ENCODE assay signal across 8 mouse cellular contexts in genomic region chr4:138454571-138455140, GRCm38 (mm10). TPM values are rescaled to one million over a fixed set of nuclear protein-coding genes. Genes with fewer than 3 reads are reported as not detected.
DNase-seq lines count a peak whose midpoint lies in the region; ATAC-seq and TF ChIP-seq lines count a peak whose summit lies in the region.

No protein-coding gene starts in this region.

- no peaks in the 10 kb centered on the region for H3K9me3 ChIP-seq in forebrain, embryonic 12.5 days
- no peaks in the 10 kb centered on the region for H3K9me3 ChIP-seq in lung, embryonic 14.5 days (ENCODE audit: low read depth, low read length)

- peaks cover 78% of the 10 kb centered on the region for H3K27me3 ChIP-seq in forebrain, embryonic 12.5 days
- H3K27me3 ChIP-seq in lung, embryonic 14.5 days (ENCODE audit: insufficient read depth, low read length), result peaks cover 20% of the 10 kb centered on the region

- peaks cover 57% of the 10 kb centered on the region for H3K4me1 ChIP-seq in forebrain, embryonic 12.5 days
- no peaks in the 10 kb centered on the region; the same call in 1 of the 2 replicates for H3K4me1 ChIP-seq in lung, embryonic 14.5 days (ENCODE audit: insufficient read depth)

- peak overlapping the region; percentile 90 for H3K9ac ChIP-seq in forebrain, embryonic 12.5 days
- H3K9ac ChIP-seq in lung, embryonic 14.5 days, result peak overlapping the region; percentile 77

- no peaks in the 10 kb centered on the region for H3K36me3 ChIP-seq in forebrain, embryonic 12.5 days (replicated peaks)
- H3K36me3 ChIP-seq in lung, embryonic 14.5 days (ENCODE audit: insufficient read depth), result no peaks in the 10 kb centered on the region

- peak overlapping the region; percentile 96 for H3K4me2 ChIP-seq in forebrain, embryonic 12.5 days
- H3K4me2 ChIP-seq in lung, embryonic 14.5 days, result peak overlapping the region; percentile 94

- no peak for TF ChIP-seq CTCF in lung, embryonic 14.5 days (IDR thresholded peaks at IDR 0.05; ENCODE audit: low read depth)

- H3K27ac ChIP-seq in forebrain, embryonic 12.5 days, result peak overlapping the region; percentile 90
- peak overlapping the region; percentile 78 for H3K27ac ChIP-seq in lung, embryonic 14.5 days (ENCODE audit: low read depth)

- 1% methylated on average over 50 of the region's 78 CpGs for WGBS in forebrain, embryonic 12.5 days
- WGBS in lung, embryonic 14.5 days, result under 1% methylated on average over 61 of the region's 78 CpGs

- intact Hi-C loops in heart, postnatal 25 days (cut with DNase I), result no loop called here

- H3K4me3 ChIP-seq in forebrain, embryonic 12.5 days (replicated peaks), result peak overlapping the region; percentile 85
- H3K4me3 ChIP-seq in lung, embryonic 14.5 days (ENCODE audit: low read depth, low read length), result peak overlapping the region; percentile 79

- DNase-seq in Muller cell, postnatal 12 days (ENCODE audit: inconsistent ontology term), result peak; percentile 82
- peak; percentile 88 for DNase-seq in brain, adult 2 months (ENCODE audit: low read depth, low spot score)
- DNase-seq in heart, postnatal 25 days (ENCODE audit: low spot score), result peak; percentile 43
- peak; percentile 57 to 75 for DNase-seq in layer of hippocampus, adult 18-20 months (ENCODE audit: low spot score in 2 of 2)
- peak; percentile 64 for DNase-seq in lung, embryonic 14.5 days
- peak; percentile 85 for DNase-seq in right cerebral cortex, adult 18-20 months

- peak; percentile 54 for ATAC-seq in forebrain, embryonic 12.5 days (ENCODE audit: low FRiP score)
- peak; percentile 29 for ATAC-seq in lung, embryonic 14.5 days (ENCODE audit: insufficient read depth)
- ATAC-seq in monocyte, adult 5-6 weeks (replicated peaks; ENCODE audit: insufficient number of reproducible peaks, low FRiP score, low TSS enrichment, poor library complexity, severe bottlenecking), result no peak

RNA-seq across cellular contexts. Expression of gene Camk2n1, which starts 0.5 kb away (rescaled TPM):
- 4.8 and 5.4 TPM in 2 replicates for polyA plus RNA-seq in forebrain, embryonic 12.5 days (2016; fragmentation: Nextera tagmentation; extraction: Ambion mirVana)
- 10 to 100 TPM in 1 of 2 experiments, 1 to 10 TPM in 1; 9.6 to 11.2 TPM for total RNA-seq in heart, postnatal 25 days (2021)
- 100 to 1,000 TPM; 405 to 413 TPM for total RNA-seq in layer of hippocampus, adult 18-20 months (2021)
- 2.6 and 3.2 TPM in 2 replicates for polyA plus RNA-seq in lung, embryonic 14.5 days (2014; fragmentation: Nextera tagmentation; extraction: Ambion mirVana)
- total RNA-seq in monocyte, adult 5-6 weeks (2017), result 10.8 to 19.2 TPM (median 11.3 TPM) in 3 replicates

RNA-seq across cellular contexts. Expression of gene Mul1, which starts 20.2 kb away (rescaled TPM):
- polyA plus RNA-seq in forebrain, embryonic 12.5 days (2016; fragmentation: Nextera tagmentation; extraction: Ambion mirVana), result 14.5 and 14.7 TPM in 2 replicates
- 10 to 100 TPM; 68.1 to 79.0 TPM for total RNA-seq in heart, postnatal 25 days (2021)
- total RNA-seq in layer of hippocampus, adult 18-20 months (2021), result 10 to 100 TPM; 67.3 to 68.5 TPM
- polyA plus RNA-seq in lung, embryonic 14.5 days (2014; fragmentation: Nextera tagmentation; extraction: Ambion mirVana), result 16.1 and 18.0 TPM in 2 replicates
- total RNA-seq in monocyte, adult 5-6 weeks (2017), result 10.8 to 12.0 TPM (median 11.9 TPM) in 3 replicates

RNA-seq across cellular contexts. Expression of gene Fam43b, which starts 58.3 kb away (rescaled TPM):
- 0.21 and 0.24 TPM in 2 replicates for polyA plus RNA-seq in forebrain, embryonic 12.5 days (2016; fragmentation: Nextera tagmentation; extraction: Ambion mirVana)
- total RNA-seq in heart, postnatal 25 days (2021), result under 1 TPM in 1 of 2 experiments, not detected in 1; 0.11 TPM
- 10 to 100 TPM; 31.8 to 34.3 TPM for total RNA-seq in layer of hippocampus, adult 18-20 months (2021)
- polyA plus RNA-seq in lung, embryonic 14.5 days (2014; fragmentation: Nextera tagmentation; extraction: Ambion mirVana), result not detected in 2 replicates
- total RNA-seq in monocyte, adult 5-6 weeks (2017), result not detected in 3 replicates

Comparison
In these comparisons a context has a peak if more than half of its experiments do, and no peak if none do; other contexts are left out.
1. RNA of gene Camk2n1, which starts 0.5 kb away (total RNA-seq): 405 to 413 TPM in layer of hippocampus, adult 18-20 months; 9.6 to 11.2 TPM in heart, postnatal 25 days and 10.8 to 19.2 TPM in monocyte, adult 5-6 weeks; every median in the first group is over 10 times any median in the second.
2. RNA of gene Fam43b, which starts 58.3 kb away (total RNA-seq): 31.8 to 34.3 TPM in layer of hippocampus, adult 18-20 months; 0.11 TPM in heart, postnatal 25 days and not detected in monocyte, adult 5-6 weeks; every median in the first group is over 10 times any median in the second.
3. Peak in every context shown above with its lines, with median percentiles within 50 percentile points of each other: DNase-seq.